Mouse (Mus musculus): Measurements from ENCODE around the gene Rnaseh2c. TPM values are rescaled to one million over a fixed set of nuclear protein-coding genes. Genes with fewer than 3 reads are reported as not detected.

Rnaseh2c gene
- polyA plus RNA-seq, 1 experiment from 2014 or later = 198 TPM

- Histone ChIP-seq H3K27ac (ENCODE audit: low read depth, low read length) (no peak overlapping the region), H3K9me3 (ENCODE audit: control insufficient read depth, low read length) (no peaks in the 10 kb centered on the region), H3K36me3 (ENCODE audit: control insufficient read depth, insufficient read depth, low read length) (no peaks in the 10 kb centered on the region), H3K9ac (ENCODE audit: low read length) (no peak overlapping the region), H3K4me3 (ENCODE audit: low read depth, low read length) (no peak overlapping the region), H3K4me1 (replicated peaks; ENCODE audit: control insufficient read depth, insufficient read depth, low read length) (peaks cover 3% of the 10 kb centered on the region; the same call in 1 of the 2 replicates), H3K27me3 (ENCODE audit: control insufficient read depth, insufficient read depth, low read length) (no peaks in the 10 kb centered on the region), H3K4me2 (ENCODE audit: low read depth, low read length, severe bottlenecking) (no peak overlapping the region)
- DNase-seq (ENCODE audit: low spot score) = no peak
- no peak for ATAC-seq (replicated peaks; ENCODE audit: low FRiP score)
- WGBS = 82% methylated on average over 9 of the region's 9 CpGs
These were observed 30.4 kb downstream of the Rnaseh2c start for GRCm38 (mm10) chr19:5632120-5632519.

- DNase-seq (ENCODE audit: low spot score) (no peak), ATAC-seq (replicated peaks; ENCODE audit: low FRiP score) (no peak)
- Histone ChIP-seq H3K36me3 (ENCODE audit: control insufficient read depth, insufficient read depth, low read length) (peaks cover 8% of the 10 kb centered on the region; the same call in 1 of the 2 replicates), H3K27me3 (ENCODE audit: control insufficient read depth, insufficient read depth, low read length) (no peaks in the 10 kb centered on the region), H3K4me3 (ENCODE audit: low read depth, low read length) (no peak overlapping the region), H3K27ac (ENCODE audit: low read depth, low read length) (no peak overlapping the region), H3K4me2 (ENCODE audit: low read depth, low read length, severe bottlenecking) (no peak overlapping the region), H3K9ac (ENCODE audit: low read length) (no peak overlapping the region; the same call in 1 of the 2 replicates), H3K4me1 (replicated peaks; ENCODE audit: control insufficient read depth, insufficient read depth, low read length) (peaks cover 6% of the 10 kb centered on the region), H3K9me3 (ENCODE audit: control insufficient read depth, low read length) (no peaks in the 10 kb centered on the region)
- WGBS = 89% methylated on average over 7 of the region's 7 CpGs
These were observed 34.4 kb downstream of the Rnaseh2c start for GRCm38 (mm10) chr19:5636036-5636570.

GRCm38 (mm10) chr19:5636571-5637041, 34.9 kb downstream of the Rnaseh2c start:
- peak overlapping the region; percentile 85 for H3K27ac ChIP-seq (ENCODE audit: low read depth, low read length)
- H3K27me3 ChIP-seq (ENCODE audit: control insufficient read depth, insufficient read depth, low read length) = no peaks in the 10 kb centered on the region
- peak overlapping the region; percentile 91 for H3K4me2 ChIP-seq (ENCODE audit: low read depth, low read length, severe bottlenecking)
- H3K9ac ChIP-seq (ENCODE audit: low read length) = peak overlapping the region; percentile 88
- peaks cover 13% of the 10 kb centered on the region; the same call in 1 of the 2 replicates for H3K36me3 ChIP-seq (ENCODE audit: control insufficient read depth, insufficient read depth, low read length)
- 44% methylated on average over 12 of the region's 12 CpGs for WGBS
- DNase-seq (ENCODE audit: low spot score) (no peak), ATAC-seq (replicated peaks; ENCODE audit: low FRiP score) (no peak; the same call in 1 of the 2 replicates)
- no peaks in the 10 kb centered on the region for H3K9me3 ChIP-seq (ENCODE audit: control insufficient read depth, low read length)
- H3K4me3 ChIP-seq (ENCODE audit: low read depth, low read length) = peak overlapping the region; percentile 81
- H3K4me1 ChIP-seq (replicated peaks; ENCODE audit: control insufficient read depth, insufficient read depth, low read length) = peaks cover 6% of the 10 kb centered on the region

- Histone ChIP-seq H3K4me1 (replicated peaks; ENCODE audit: control insufficient read depth, insufficient read depth, low read length) (peaks cover 6% of the 10 kb centered on the region), H3K36me3 (ENCODE audit: control insufficient read depth, insufficient read depth, low read length) (peaks cover 15% of the 10 kb centered on the region; the same call in 1 of the 2 replicates), H3K4me3 (ENCODE audit: low read depth, low read length) (peak within 1 kb of the TSS; percentile 81), H3K9ac (ENCODE audit: low read length) (peak within 1 kb of the TSS; percentile 88), H3K4me2 (ENCODE audit: low read depth, low read length, severe bottlenecking) (peak within 1 kb of the TSS; percentile 91), H3K27me3 (ENCODE audit: control insufficient read depth, insufficient read depth, low read length) (no peaks in the 10 kb centered on the region), H3K9me3 (ENCODE audit: control insufficient read depth, low read length) (no peaks in the 10 kb centered on the region), H3K27ac (ENCODE audit: low read depth, low read length) (peak within 1 kb of the TSS; percentile 85)
- DNase-seq (ENCODE audit: low spot score) = peak; percentile 91
- WGBS = under 1% methylated on average over 101 of the region's 109 CpGs
- ATAC-seq (replicated peaks; ENCODE audit: low FRiP score) = peak; percentile 89
These were observed 35.7 kb downstream of the Rnaseh2c start, which contains the start of gene Rela for GRCm38 (mm10) chr19:5637069-5638047. Gene Rela (plus strand): TSS chr19:5637483.

GRCm38 (mm10) chr19:5638416-5639005, 36.8 kb downstream of the Rnaseh2c start:
- ATAC-seq (replicated peaks; ENCODE audit: low FRiP score) = no peak
- H3K27ac ChIP-seq (ENCODE audit: low read depth, low read length) = no peak overlapping the region
- peaks cover 15% of the 10 kb centered on the region; the same call in 1 of the 2 replicates for H3K36me3 ChIP-seq (ENCODE audit: control insufficient read depth, insufficient read depth, low read length)
- H3K9me3 ChIP-seq (ENCODE audit: control insufficient read depth, low read length) = no peaks in the 10 kb centered on the region
- WGBS = 94% methylated on average over 18 of the region's 18 CpGs
- peaks cover 6% of the 10 kb centered on the region for H3K4me1 ChIP-seq (replicated peaks; ENCODE audit: control insufficient read depth, insufficient read depth, low read length)
- peak overlapping the region; percentile 81 for H3K4me3 ChIP-seq (ENCODE audit: low read depth, low read length)
- peak overlapping the region; percentile 91 for H3K4me2 ChIP-seq (ENCODE audit: low read depth, low read length, severe bottlenecking)
- H3K9ac ChIP-seq (ENCODE audit: low read length) = peak overlapping the region; percentile 88; the same call in 1 of the 2 replicates
- no peak for DNase-seq (ENCODE audit: low spot score)
- no peaks in the 10 kb centered on the region for H3K27me3 ChIP-seq (ENCODE audit: control insufficient read depth, insufficient read depth, low read length)

GRCm38 (mm10) chr19:5640339-5640738, 38.7 kb downstream of the Rnaseh2c start:
- no peak overlapping the region for H3K4me3 ChIP-seq (ENCODE audit: low read depth, low read length)
- peaks cover 15% of the 10 kb centered on the region; the same call in 1 of the 2 replicates for H3K36me3 ChIP-seq (ENCODE audit: control insufficient read depth, insufficient read depth, low read length)
- ATAC-seq (replicated peaks; ENCODE audit: low FRiP score) (no peak), DNase-seq (ENCODE audit: low spot score) (no peak)
- no peaks in the 10 kb centered on the region for H3K9me3 ChIP-seq (ENCODE audit: control insufficient read depth, low read length)
- no peak overlapping the region for H3K27ac ChIP-seq (ENCODE audit: low read depth, low read length)
- 83% methylated on average over 9 of the region's 9 CpGs for WGBS
- no peak overlapping the region for H3K9ac ChIP-seq (ENCODE audit: low read length)
- H3K4me1 ChIP-seq (replicated peaks; ENCODE audit: control insufficient read depth, insufficient read depth, low read length) = peaks cover 6% of the 10 kb centered on the region
- H3K4me2 ChIP-seq (ENCODE audit: low read depth, low read length, severe bottlenecking) = no peak overlapping the region
- H3K27me3 ChIP-seq (ENCODE audit: control insufficient read depth, insufficient read depth, low read length) = no peaks in the 10 kb centered on the region

- no peak for ATAC-seq (replicated peaks; ENCODE audit: low FRiP score)
- no peaks in the 10 kb centered on the region for H3K27me3 ChIP-seq (ENCODE audit: control insufficient read depth, insufficient read depth, low read length)
- no peak overlapping the region for H3K4me3 ChIP-seq (ENCODE audit: low read depth, low read length)
- H3K9me3 ChIP-seq (ENCODE audit: control insufficient read depth, low read length) = no peaks in the 10 kb centered on the region
- H3K36me3 ChIP-seq (ENCODE audit: control insufficient read depth, insufficient read depth, low read length) = peaks cover 15% of the 10 kb centered on the region; the same call in 1 of the 2 replicates
- no peak overlapping the region for H3K9ac ChIP-seq (ENCODE audit: low read length)
- DNase-seq (ENCODE audit: low spot score) = no peak
- H3K4me1 ChIP-seq (replicated peaks; ENCODE audit: control insufficient read depth, insufficient read depth, low read length) = peaks cover 6% of the 10 kb centered on the region
- 94% methylated on average over 17 of the region's 17 CpGs for WGBS
- no peak overlapping the region for H3K27ac ChIP-seq (ENCODE audit: low read depth, low read length)
- no peak overlapping the region for H3K4me2 ChIP-seq (ENCODE audit: low read depth, low read length, severe bottlenecking)
These were observed 39.3 kb downstream of the Rnaseh2c start for GRCm38 (mm10) chr19:5641021-5641420.

- 92% methylated on average over 8 of the region's 8 CpGs for WGBS
- Histone ChIP-seq H3K4me3 (ENCODE audit: low read depth, low read length) (no peak overlapping the region), H3K4me2 (ENCODE audit: low read depth, low read length, severe bottlenecking) (no peak overlapping the region), H3K4me1 (replicated peaks; ENCODE audit: control insufficient read depth, insufficient read depth, low read length) (peaks cover 5% of the 10 kb centered on the region), H3K27ac (ENCODE audit: low read depth, low read length) (no peak overlapping the region), H3K27me3 (ENCODE audit: control insufficient read depth, insufficient read depth, low read length) (no peaks in the 10 kb centered on the region), H3K9ac (ENCODE audit: low read length) (no peak overlapping the region), H3K36me3 (ENCODE audit: control insufficient read depth, insufficient read depth, low read length) (peaks cover 15% of the 10 kb centered on the region; the same call in 1 of the 2 replicates), H3K9me3 (ENCODE audit: control insufficient read depth, low read length) (no peaks in the 10 kb centered on the region)
- DNase-seq (ENCODE audit: low spot score) (no peak), ATAC-seq (replicated peaks; ENCODE audit: low FRiP score) (no peak)
These were observed 40.0 kb downstream of the Rnaseh2c start for GRCm38 (mm10) chr19:5641641-5642040.

Measured in forebrain, embryonic 11.5 days (tissue).